Mouse (Mus musculus) hindbrain, embryonic 12.5 days (tissue): ENCODE data around the gene Fam110a. TPM values are rescaled to one million over a fixed set of nuclear protein-coding genes. Genes with fewer than 3 reads are reported as not detected.
A peak's percentile ranks its signal among the peaks of the same experiment; 100 is the strongest.
"Not testable (repeated sequence)": the region's sequence is repeated elsewhere in the genome, so short reads cannot be mapped to it uniquely, and the experiment has no call there.

ENCODE experiments used
- ATAC-seq: fragments of 200-750 bp; cut with Nextera tagmentation; 2 replicates; pipeline ENCODE4 v1.8.0; 2017; ENCODE audit warnings: moderate TSS enrichment; ENCODE audit not compliant: low FRiP score
- H3K27ac ChIP-seq: fragments of 300-500 bp; sonication (generic); 2 replicates; pipeline ENCODE4 v1.5.1; 2016; ENCODE audit warnings: mild to moderate bottlenecking
- H3K27me3 ChIP-seq: fragments of 300-500 bp; sonication (generic); 2 replicates; pipeline ENCODE4 v1.6.1; 2016; ENCODE audit warnings: mild to moderate bottlenecking
- H3K36me3 ChIP-seq: fragments of 300-500 bp; sonication (generic); 2 replicates; pipeline ENCODE4 v1.6.1; 2016; ENCODE audit warnings: mild to moderate bottlenecking
- H3K4me1 ChIP-seq: fragments of 300-500 bp; sonication (generic); 2 replicates; pipeline ENCODE4 v1.6.1; 2016
- H3K4me2 ChIP-seq: fragments of 300-500 bp; sonication (generic); replicated peaks from 2 replicates; pipeline ENCODE4 v1.6.1; 2016; ENCODE audit warnings: mild to moderate bottlenecking
- H3K4me3 ChIP-seq: fragments of 300-500 bp; sonication (generic); 2 replicates; pipeline ENCODE4 v1.5.1; 2016; ENCODE audit warnings: mild to moderate bottlenecking
- H3K9ac ChIP-seq: fragments of 300-500 bp; sonication (generic); 2 replicates; pipeline ENCODE4 v1.6.1; 2016; ENCODE audit warnings: mild to moderate bottlenecking, moderate library complexity
- H3K9me3 ChIP-seq: fragments of 300-500 bp; sonication (generic); replicated peaks from 2 replicates; pipeline ENCODE4 v1.6.1; 2016; ENCODE audit warnings: mild to moderate bottlenecking
- WGBS: fragments of 180-500 bp; shearing (Covaris S2); methylation state at CpG from one replicate; pipeline ENCODE4 v1.1.7; 2016; 5-methylcytosine and 5-hydroxymethylcytosine counted together
- polyA plus RNA-seq: library from polyadenylated mRNA; unstranded; fragments of >200 nt; fragmentation: Nextera tagmentation; extraction: Ambion mirVana; gene quantifications from 2 replicates; pipeline ENCODE4 v1.2.1, GENCODE M21; 2016

Fam110a gene
- polyA plus RNA-seq, 1 experiment from 2014 or later = 86.0 TPM

DNA sequence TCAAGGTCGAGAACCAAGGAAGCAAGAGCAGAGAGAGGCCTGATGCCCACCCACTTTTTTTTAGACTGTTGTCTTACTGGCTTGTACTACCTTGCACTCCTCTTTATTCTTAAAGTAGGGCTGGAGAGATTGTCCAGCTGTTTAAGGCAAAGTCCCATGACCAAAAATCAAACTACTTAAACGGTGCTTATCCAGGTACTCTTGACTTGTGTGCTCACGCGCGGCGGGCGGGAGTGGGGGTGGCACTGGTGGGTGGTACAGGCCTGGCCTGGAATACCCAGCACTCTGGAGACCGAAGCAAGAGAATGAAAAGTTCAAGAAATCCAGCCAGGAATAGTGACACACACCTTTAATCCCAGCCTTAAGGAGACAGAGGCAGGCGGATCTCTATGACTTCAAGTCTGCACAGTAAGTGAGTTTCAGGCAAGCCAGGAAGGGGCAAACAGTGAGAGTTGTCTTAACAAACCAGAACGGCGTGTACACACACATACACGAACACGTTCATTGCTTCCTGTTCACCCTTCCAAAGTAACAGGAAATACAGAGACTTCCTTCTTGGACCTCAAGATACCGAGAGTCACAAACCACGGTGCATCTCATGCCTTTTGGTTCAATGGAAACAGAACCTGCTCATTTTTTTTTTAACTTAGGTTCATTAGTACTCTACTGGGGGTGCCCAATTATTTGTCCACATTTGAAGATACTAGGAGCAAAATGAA is 29.2 kb upstream of the Fam110a start:
- Histone ChIP-seq H3K4me2 (no peak overlapping the region), H3K9ac (no peak overlapping the region), H3K27ac (no peak overlapping the region), H3K9me3 (no peaks in the 10 kb centered on the region), H3K36me3 (no peaks in the 10 kb centered on the region), H3K4me3 (no peak overlapping the region), H3K4me1 (no peaks in the 10 kb centered on the region), H3K27me3 (no peaks in the 10 kb centered on the region)
- 91% methylated on average over 15 of the region's 15 CpGs for WGBS
- no peak for ATAC-seq

DNA sequence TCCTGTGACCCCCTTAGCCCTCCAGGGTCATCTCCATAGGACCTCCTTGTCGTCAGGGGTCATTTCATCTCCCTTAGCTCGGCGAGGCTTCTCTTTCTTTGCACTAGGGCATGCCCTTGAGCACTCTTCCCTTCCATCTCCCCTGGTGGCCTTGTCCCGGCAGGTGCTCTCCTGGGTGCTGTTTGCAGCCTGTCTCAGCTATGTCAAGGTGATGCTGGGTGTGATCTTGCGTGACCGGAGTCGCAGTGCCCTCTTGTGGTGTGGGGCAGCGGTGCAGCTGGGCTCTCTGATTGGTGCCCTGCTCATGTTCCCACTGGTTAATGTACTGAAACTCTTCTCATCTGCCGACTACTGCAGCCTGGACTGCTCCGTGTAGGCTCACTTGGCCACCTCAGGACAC is 27.8 kb upstream of the Fam110a start:
- no peak overlapping the region for H3K4me3 ChIP-seq
- no peaks in the 10 kb centered on the region for H3K27me3 ChIP-seq
- H3K4me2 ChIP-seq = no peak overlapping the region
- WGBS = 51% methylated on average over 10 of the region's 10 CpGs
- no peaks in the 10 kb centered on the region for H3K9me3 ChIP-seq
- no peak overlapping the region for H3K27ac ChIP-seq
- no peak for ATAC-seq
- H3K4me1 ChIP-seq = no peaks in the 10 kb centered on the region
- H3K36me3 ChIP-seq = no peaks in the 10 kb centered on the region
- H3K9ac ChIP-seq = no peak overlapping the region

DNA sequence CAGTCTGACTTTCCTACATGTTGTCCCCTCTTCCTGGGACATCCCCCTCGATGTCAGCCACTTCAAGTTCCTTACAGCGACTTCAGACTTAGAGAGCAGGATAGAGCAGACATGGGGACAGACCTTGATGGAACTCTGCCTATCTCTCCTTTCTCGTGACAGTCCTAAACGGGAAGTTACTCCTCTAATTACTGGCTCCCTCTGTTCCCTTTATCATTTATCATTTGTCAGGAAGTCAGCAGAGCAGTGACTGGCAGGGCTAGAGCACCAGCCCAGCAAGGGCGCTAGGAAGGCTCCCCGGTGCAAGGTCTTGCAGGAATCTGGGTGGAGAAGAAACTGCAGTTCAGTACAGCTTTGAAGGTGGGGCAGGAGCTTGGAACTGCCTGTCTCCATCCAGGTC is 22.5 kb upstream of the Fam110a start:
- Histone ChIP-seq H3K9me3 (no peaks in the 10 kb centered on the region), H3K4me2 (no peak overlapping the region), H3K27ac (no peak overlapping the region), H3K4me3 (no peak overlapping the region), H3K36me3 (no peaks in the 10 kb centered on the region), H3K27me3 (peaks cover 32% of the 10 kb centered on the region), H3K9ac (no peak overlapping the region), H3K4me1 (peaks cover 12% of the 10 kb centered on the region; the same call in 1 of the 2 replicates)
- ATAC-seq = no peak
- 76% methylated on average over 6 of the region's 6 CpGs for WGBS

DNA sequence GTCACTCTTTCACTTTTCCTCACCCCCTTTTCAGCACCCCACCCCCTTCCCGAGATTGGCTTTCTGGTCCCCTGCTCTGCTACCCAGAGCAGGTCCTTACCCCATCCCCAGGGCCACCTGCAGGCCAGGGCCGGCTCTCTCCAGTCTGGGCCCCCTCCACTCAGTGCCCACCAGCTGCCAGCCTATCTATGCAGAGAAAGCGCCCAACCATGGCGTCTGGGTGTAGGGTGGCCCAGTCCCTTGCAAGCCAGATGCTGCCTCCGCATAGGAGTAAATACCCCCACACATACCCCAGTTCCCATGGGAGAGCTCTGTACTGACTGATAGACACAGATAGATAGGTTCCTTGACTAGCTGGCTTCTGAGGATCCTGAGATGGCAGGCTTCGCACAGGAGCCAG is 20.7 kb upstream of the Fam110a start:
- WGBS = 60% methylated on average over 6 of the region's 6 CpGs
- Histone ChIP-seq H3K4me1 (peaks cover 12% of the 10 kb centered on the region; the same call in 1 of the 2 replicates), H3K9me3 (no peaks in the 10 kb centered on the region), H3K27ac (no peak overlapping the region), H3K4me2 (no peak overlapping the region), H3K4me3 (no peak overlapping the region), H3K27me3 (peaks cover 49% of the 10 kb centered on the region), H3K9ac (no peak overlapping the region), H3K36me3 (no peaks in the 10 kb centered on the region)
- peak; percentile 61 for ATAC-seq

DNA sequence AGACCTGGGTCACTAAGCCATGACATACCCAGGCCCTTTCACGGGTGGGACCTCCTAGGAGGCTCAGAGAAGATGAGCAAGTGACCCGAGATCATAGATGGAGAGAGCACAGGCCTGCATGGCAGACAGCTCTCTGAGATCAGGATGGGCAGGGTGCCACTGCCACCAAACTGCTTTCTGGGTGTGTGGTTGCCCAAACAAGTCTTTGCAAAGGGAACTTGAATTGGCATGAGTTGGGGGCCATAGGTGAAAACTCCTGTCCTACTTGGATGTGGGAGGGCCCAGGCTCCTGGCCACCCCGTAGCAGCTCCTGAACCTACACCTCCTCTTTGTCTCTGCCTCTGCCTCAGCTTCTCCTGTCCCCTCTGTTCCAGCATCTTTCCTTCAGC is 20.3 kb upstream of the Fam110a start:
- Histone ChIP-seq H3K36me3 (no peaks in the 10 kb centered on the region), H3K4me2 (no peak overlapping the region), H3K9ac (no peak overlapping the region), H3K4me1 (peaks cover 12% of the 10 kb centered on the region; the same call in 1 of the 2 replicates), H3K4me3 (no peak overlapping the region), H3K27me3 (peaks cover 53% of the 10 kb centered on the region), H3K27ac (no peak overlapping the region), H3K9me3 (no peaks in the 10 kb centered on the region)
- no peak for ATAC-seq
- 44% methylated on average over 3 of the region's 3 CpGs for WGBS

DNA sequence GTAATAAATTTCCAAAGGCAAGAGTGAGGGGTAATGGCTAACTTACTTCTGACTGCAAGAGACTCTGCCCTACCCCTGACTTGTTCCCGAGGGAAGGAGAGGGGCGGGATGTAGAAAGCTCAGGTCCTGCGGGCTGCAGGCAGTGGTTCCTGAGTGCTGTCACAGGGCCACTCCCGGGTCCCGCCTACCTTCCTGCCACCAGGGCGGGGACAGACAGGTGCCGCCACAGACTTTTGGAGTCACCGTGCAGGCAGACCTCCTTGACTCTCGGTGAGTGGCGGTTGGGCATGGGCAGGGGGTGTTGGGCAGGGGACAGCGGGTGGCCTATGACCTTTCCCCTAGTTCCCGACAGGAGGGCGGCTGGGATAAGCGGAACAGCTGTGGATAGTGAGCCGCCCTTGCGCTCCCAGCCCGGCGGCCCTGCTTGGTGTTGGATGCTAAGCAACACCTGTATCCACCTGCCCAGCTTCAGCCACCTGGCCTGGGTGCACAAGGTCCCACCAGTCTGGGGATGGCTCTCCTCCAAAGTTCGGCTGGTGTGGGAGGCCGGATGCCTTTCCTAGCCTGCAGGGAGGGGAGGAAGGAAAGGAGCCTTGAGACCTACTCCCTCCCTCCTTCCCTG is 19.8 kb upstream of the Fam110a start:
- ATAC-seq = no peak
- WGBS = 6% methylated on average over 20 of the region's 20 CpGs
- Histone ChIP-seq H3K9me3 (no peaks in the 10 kb centered on the region), H3K4me1 (peaks cover 16% of the 10 kb centered on the region; the same call in 1 of the 2 replicates), H3K27me3 (peaks cover 58% of the 10 kb centered on the region), H3K27ac (no peak overlapping the region), H3K9ac (no peak overlapping the region), H3K4me3 (no peak overlapping the region), H3K36me3 (no peaks in the 10 kb centered on the region), H3K4me2 (no peak overlapping the region)

DNA sequence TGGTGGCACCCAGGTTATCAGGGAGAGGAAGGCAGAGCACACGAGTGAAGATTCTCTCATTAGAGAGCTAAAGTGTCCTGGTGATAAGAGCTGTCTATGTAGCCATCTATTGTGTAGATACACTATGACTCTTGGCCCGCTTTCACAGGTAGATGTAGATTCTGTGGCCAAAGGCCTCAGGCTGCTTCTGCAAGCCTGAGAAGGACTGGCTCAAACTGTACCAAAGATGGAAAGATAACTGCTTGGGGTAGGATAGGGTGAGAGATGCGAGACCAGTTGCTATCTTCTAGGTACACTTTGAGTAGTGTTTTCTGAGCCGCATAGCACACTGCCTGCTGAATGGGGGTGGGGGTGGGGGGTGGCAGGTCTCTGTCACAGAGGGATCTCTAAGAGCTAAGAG is 18.9 kb upstream of the Fam110a start:
- H3K9ac ChIP-seq = no peak overlapping the region
- H3K36me3 ChIP-seq = no peaks in the 10 kb centered on the region
- ATAC-seq = no peak
- H3K27ac ChIP-seq = no peak overlapping the region
- peaks cover 22% of the 10 kb centered on the region for H3K4me1 ChIP-seq
- no peaks in the 10 kb centered on the region for H3K9me3 ChIP-seq
- H3K27me3 ChIP-seq = peaks cover 60% of the 10 kb centered on the region
- H3K4me2 ChIP-seq = no peak overlapping the region
- WGBS = 77% methylated on average over 4 of the region's 4 CpGs
- no peak overlapping the region for H3K4me3 ChIP-seq

DNA sequence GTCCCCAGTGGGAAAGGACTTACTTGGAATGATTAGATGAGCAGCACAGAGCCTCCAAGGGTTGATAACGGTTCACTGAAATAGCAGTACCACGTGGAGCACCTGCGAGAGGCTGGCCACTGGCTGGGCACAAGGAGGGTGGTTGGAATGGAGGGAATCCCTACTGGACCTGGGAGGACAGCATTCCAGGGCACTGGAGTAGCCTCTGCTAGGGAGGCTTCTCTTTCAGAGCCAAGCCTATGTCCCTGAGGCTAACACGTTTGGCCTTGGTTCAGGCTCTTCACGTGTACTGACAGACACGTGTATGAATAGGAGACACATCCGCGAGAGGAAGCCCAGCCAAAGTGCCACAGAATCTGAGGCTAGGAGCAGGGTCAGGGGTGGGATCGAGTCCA is 18.5 kb upstream of the Fam110a start:
- no peak overlapping the region for H3K4me2 ChIP-seq
- no peak overlapping the region for H3K4me3 ChIP-seq
- no peaks in the 10 kb centered on the region for H3K36me3 ChIP-seq
- H3K27me3 ChIP-seq = peaks cover 63% of the 10 kb centered on the region
- no peak overlapping the region for H3K9ac ChIP-seq
- no peaks in the 10 kb centered on the region for H3K9me3 ChIP-seq
- no peak overlapping the region for H3K27ac ChIP-seq
- 75% methylated on average over 9 of the region's 9 CpGs for WGBS
- peaks cover 22% of the 10 kb centered on the region for H3K4me1 ChIP-seq
- no peak for ATAC-seq

DNA sequence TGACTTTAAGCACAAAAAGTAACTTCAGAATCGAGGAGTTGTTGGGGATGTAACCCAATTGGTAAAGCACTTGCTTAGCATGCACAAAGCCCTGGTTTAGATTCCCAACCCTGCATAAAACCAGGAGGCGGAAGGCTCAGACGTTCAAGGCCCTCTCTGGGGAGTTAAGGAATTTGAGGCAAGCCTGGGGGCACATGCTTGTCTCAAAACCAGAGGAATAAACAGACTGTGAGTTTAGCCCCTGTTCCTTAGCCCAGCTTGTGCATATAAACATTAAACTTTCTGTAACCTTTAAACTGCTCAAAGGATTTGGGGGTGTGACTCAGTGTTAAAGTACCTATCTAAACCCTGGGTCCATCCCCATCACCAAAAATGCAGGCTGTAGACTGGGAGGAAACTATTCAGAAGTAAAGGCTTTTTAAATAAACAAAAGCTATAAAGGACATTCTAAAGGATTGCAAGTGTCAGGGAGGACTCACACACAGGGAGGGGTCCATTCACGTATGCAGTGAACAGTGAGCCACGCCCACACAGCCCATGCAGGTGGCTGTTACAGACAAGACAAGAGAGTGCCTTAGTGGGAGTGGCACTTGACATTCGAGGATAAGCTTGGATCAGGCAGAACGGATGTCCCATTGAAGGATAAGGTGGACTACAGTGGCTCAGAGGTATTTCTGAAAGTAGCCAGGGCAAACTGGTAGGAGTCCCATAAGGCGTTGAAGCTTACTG is 17.9 kb upstream of the Fam110a start:
- Histone ChIP-seq H3K9me3 (no peaks in the 10 kb centered on the region), H3K36me3 (no peaks in the 10 kb centered on the region), H3K4me3 (no peak overlapping the region), H3K27ac (no peak overlapping the region), H3K4me2 (no peak overlapping the region), H3K9ac (no peak overlapping the region), H3K27me3 (peaks cover 66% of the 10 kb centered on the region), H3K4me1 (peaks cover 22% of the 10 kb centered on the region)
- 54% methylated on average over 8 of the region's 8 CpGs for WGBS
- ATAC-seq = no peak

DNA sequence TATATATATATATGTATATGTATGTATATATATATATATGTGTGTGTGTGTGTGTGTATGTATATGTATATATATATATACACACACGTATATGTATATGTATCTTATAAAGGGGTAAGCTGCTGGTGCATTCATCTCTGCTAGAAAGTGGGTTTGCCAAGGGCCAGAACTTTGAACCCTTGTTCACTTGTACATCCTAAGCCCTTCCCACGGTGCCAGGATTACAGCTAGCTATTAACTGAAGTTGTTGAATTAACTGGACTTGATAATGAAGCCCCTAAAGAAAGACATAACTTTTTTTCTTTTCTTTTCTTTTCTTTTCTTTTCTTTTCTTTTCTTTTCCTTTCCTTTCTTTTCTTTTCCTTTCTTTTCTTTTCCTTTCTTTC is 17.2 kb upstream of the Fam110a start:
- WGBS = 62% methylated on average over 2 of the region's 2 CpGs
- H3K9me3 ChIP-seq, H3K27ac ChIP-seq, ATAC-seq, H3K9ac ChIP-seq, H3K36me3 ChIP-seq, H3K4me3 ChIP-seq, H3K4me2 ChIP-seq: not testable (repeated sequence)
- Histone ChIP-seq H3K4me1 (peaks cover 22% of the 10 kb centered on the region), H3K27me3 (peaks cover 66% of the 10 kb centered on the region)

DNA sequence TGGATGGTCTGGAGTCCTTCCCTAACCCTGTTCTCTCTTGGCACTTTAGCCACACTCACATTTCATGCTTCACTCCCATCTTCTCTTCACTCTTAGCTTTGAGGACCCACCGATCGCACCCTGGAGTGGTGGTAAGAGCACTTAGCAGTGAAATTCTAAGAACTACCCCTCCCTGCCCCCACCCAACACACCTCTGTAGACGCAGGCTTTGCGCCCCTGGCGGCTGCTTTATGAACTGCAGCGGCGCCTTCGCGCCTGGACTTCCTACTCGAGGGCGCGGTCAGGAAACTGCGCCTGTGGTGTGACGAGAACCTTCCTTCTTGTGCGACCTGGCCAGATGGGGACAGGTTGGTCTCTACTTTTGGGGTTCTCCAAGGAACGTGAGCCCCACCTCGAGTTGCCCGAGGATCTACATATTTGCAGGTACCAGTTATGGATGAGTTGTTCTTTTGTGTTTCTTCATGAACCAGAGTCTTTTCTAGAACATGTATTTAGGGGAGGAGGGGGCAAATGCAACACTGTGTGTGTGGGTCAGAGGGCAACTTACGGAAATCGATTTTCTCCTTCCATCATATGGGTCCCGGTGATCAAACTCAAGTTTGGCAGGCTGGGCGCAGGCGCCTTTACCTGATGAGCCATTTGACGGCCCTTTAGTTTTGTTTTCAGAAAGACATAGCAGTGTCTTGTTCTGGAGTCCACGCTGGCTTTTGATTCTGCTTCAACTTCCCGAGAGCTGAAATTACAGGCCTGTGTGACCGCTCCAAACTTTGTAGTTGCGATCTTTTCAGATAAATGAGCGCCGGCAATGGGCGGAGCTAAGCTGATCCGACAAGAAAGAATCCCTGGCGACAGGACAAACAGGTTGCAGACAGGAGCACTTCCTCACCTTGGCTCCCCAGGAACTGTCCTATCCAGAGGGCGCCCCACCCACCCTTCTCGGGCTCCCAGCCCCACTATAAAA is 16.5 kb upstream of the Fam110a start, which contains the start of gene Slc52a3:
Slc52a3 (plus strand) TSS at position 283 of the 961 bp plus-strand sequence.
- peak within 1 kb of the TSS; percentile 2; the same call in 1 of the 2 replicates for H3K4me2 ChIP-seq
- H3K9ac ChIP-seq = no peak within 1 kb of the TSS
- H3K4me3 ChIP-seq = no peak within 1 kb of the TSS
- 10% methylated on average over 35 of the region's 35 CpGs for WGBS
- no peaks in the 10 kb centered on the region for H3K36me3 ChIP-seq
- H3K27ac ChIP-seq = no peak within 1 kb of the TSS
- H3K9me3 ChIP-seq = no peaks in the 10 kb centered on the region
- H3K4me1 ChIP-seq = peaks cover 28% of the 10 kb centered on the region
- H3K27me3 ChIP-seq = peaks cover 66% of the 10 kb centered on the region
- no peak for ATAC-seq
